Mouse (Mus musculus): Measurements from ENCODE around the gene Iqschfp.

The Iqschfp gene

DNA sequence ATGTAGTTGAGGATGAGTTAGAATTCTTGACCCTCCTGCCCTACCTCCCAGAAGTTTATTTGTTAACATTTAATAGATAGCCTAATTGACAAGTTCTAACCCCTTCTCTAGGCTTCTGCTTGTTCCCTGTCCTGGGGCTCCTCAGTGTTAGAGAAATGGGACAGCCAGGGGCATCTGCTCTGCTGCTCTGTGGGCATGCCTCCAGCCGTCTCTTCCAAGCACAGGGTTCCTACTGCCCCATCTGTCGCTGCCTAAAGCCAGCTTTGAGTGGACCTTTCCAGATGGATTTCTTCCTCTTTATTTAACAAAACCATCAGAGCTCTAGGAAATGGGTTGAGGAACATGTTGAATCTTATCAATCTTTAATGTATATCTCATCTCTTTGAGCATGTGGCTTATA is 529.8 kb downstream of the Iqschfp start:
- DNase-seq (ENCODE audit: low read depth, low spot score) = no peak

- no peak for DNase-seq (ENCODE audit: low read depth, low spot score)
These were observed 536.0 kb downstream of the Iqschfp start for GRCm38 (mm10) chr3:68428081-68428480.

GRCm38 (mm10) chr3:68434435-68434834 is 542.4 kb downstream of the Iqschfp start:
- no peak for DNase-seq (ENCODE audit: low read depth, low spot score)

GRCm38 (mm10) chr3:68434897-68435296 is 542.9 kb downstream of the Iqschfp start:
- no peak for DNase-seq (ENCODE audit: low read depth, low spot score)

DNA sequence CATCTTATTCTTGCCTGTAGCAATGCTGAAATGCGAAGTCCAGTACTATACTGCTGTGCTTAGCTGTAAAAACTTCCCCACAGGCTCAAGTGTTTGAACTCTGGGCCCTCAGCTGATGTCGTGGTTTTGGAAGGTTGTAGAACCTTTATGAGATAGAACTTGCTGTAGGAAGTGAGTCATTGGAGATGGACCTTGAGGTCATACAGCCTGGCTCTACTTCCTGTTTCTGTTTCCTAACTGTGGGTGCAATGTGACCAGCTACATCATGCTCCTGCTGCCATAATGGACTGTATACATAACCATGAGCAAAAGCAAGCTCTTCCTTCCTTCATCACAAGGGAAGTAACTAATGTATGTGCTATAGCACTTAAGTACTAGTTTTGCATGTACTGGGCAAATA is 556.4 kb downstream of the Iqschfp start:
- no peak for DNase-seq (ENCODE audit: low read depth, low spot score)

DNA sequence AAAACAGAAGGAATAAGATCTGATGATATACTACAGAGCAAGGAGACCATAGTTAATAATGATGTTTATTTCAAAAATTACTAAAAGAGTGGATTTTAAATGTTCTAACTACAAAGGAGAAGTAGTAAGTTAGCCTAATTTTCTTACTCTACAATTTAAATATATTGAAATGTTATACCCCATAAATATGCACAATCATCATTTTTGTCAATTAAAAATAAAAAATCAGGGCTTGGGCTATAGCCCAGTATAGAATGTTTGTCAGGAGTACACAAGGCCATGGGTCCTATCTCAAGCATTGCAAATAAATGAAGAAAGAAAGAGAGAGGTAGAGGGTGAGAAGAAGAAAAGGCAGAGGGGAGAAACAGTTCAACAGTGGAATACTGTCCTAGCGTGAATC is 559.6 kb downstream of the Iqschfp start:
- no peak for DNase-seq (ENCODE audit: low read depth, low spot score)

DNA sequence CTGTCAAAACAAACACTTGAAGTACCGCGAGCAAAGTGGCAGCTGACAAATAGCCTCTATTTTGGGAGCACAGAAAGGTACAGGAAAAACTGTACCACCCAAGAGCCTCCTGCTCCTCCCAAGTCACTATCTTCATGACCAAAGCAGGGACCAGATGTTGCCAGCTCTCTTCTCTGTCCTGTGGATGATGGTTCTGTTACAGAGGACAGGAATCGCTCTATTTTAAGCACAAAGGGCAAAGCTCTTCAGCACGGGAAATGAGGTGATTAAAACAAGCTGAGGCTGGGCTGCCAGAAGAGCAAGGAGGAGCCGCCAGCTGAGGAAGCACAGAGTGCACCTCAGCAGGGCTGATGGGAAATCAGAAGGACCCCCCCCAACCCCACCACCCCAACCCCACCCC is 561.2 kb downstream of the Iqschfp start:
- no peak for DNase-seq (ENCODE audit: low read depth, low spot score)

DNA sequence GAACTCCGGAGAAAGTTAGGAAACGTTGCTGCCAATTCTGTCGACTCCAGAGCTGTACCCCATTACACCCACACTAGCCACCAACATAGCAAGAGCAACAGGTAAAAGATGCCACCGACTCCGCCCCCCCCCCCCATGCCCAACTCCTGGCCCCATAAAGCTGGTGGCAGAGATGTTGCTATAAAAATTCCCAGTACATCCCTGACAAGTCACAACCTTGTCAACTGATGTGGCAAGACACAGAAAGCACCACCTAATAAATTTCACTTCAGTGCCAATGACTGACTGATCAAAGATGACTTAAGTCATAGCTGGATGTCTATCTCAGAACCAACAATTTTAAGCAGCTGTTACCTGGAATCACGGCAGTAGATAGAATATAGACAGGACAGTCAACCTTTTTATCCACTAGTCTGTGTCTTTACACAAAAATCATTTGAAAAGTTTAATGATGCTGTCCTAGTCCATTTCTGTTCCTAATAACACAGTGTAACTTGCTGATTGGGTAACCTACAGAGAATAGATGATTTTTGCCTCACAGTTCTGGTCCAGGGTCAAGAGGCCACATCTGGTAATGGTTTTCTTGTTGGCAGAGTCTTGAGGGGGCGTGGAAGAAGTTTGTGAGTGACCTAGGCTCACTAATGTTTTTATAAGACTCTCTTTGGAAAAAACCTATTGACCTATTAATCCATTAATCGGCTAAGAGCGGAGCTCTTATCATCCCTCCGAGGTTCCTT is 561.9 kb downstream of the Iqschfp start:
- DNase-seq (ENCODE audit: low read depth, low spot score) = no peak

- DNase-seq (ENCODE audit: low read depth, low spot score) = no peak
These were observed 574.6 kb downstream of the Iqschfp start for GRCm38 (mm10) chr3:68466643-68467042.

- DNase-seq (ENCODE audit: low read depth, low spot score) = no peak
These were observed 576.1 kb downstream of the Iqschfp start for GRCm38 (mm10) chr3:68467941-68468687.

GRCm38 (mm10) chr3:68469643-68470042 is 577.6 kb downstream of the Iqschfp start:
- DNase-seq (ENCODE audit: low read depth, low spot score) = no peak

- DNase-seq (ENCODE audit: low read depth, low spot score) = no peak
These were observed 578.0 kb downstream of the Iqschfp start for GRCm38 (mm10) chr3:68470061-68470460.

GRCm38 (mm10) chr3:68470622-68471021 is 578.6 kb downstream of the Iqschfp start:
- DNase-seq (ENCODE audit: low read depth, low spot score) = no peak

GRCm38 (mm10) chr3:68476336-68476735 is 584.3 kb downstream of the Iqschfp start:
- no peak for DNase-seq (ENCODE audit: low read depth, low spot score)

GRCm38 (mm10) chr3:68477478-68477877 is 585.4 kb downstream of the Iqschfp start:
- no peak for DNase-seq (ENCODE audit: low read depth, low spot score)

GRCm38 (mm10) chr3:68479266-68479665 is 587.2 kb downstream of the Iqschfp start:
- no peak for DNase-seq (ENCODE audit: low read depth, low spot score)

DNA sequence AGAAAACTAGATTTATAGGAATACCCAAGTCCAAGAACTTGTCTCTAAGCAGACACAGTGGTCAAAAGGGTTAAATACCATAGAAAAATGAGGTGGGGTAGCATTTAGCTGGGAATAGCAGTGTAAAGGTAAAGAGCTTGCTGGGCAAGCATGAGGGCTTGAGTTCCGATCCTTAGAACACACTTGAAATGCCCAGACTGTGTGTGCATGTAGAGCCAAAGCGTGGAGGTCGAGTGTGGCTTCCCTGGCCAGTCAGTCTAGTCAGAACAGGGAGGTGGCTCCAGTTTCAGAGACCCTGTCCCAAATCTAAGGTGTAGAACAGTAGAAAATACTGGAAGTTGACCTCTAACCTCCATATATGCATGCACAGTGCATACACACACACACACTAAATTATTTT is 591.5 kb downstream of the Iqschfp start:
- DNase-seq (ENCODE audit: low read depth, low spot score) = no peak

DNA sequence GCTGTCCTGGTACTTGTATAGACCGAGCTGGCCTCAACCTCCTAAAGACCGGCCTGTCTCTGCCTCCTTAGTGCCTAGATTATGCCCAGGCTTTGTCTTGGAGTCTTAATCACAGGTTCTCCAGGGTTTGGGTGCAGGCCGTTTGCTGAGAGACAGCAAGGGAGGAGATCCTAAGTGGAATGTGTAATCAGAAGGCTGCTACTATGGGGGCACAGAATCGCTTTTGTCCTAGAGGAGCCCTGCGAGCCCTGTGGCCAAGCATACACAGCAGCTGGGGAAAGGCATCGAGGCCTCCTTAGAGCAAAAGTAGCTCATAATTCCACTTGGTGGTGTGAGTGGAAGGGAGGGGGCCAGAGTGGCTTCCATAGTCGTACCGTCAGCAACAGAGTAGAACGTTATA is 592.0 kb downstream of the Iqschfp start:
- DNase-seq (ENCODE audit: low read depth, low spot score) = no peak

GRCm38 (mm10) chr3:68484561-68484960 is 592.5 kb downstream of the Iqschfp start:
- DNase-seq (ENCODE audit: low read depth, low spot score) = no peak

DNA sequence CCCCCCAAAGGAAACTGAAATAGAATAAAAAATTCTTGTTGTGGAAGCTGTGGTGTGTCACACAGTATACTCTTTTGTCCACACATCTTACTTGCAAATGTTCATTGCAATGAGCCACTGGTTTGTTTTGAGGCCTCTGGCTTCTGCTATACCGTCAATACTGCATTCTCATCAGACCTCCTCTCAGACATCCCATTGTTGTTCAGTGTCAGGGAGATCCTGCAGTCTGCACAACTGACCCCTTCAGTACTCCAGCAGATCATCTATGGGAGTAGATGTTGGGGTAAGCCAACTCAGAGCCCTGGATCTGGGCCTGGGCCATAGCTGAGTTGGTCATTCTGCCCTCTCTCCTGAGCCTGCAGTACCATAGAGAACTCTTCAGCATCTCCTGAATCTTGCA is 595.6 kb downstream of the Iqschfp start:
- no peak for DNase-seq (ENCODE audit: low read depth, low spot score)

DNA sequence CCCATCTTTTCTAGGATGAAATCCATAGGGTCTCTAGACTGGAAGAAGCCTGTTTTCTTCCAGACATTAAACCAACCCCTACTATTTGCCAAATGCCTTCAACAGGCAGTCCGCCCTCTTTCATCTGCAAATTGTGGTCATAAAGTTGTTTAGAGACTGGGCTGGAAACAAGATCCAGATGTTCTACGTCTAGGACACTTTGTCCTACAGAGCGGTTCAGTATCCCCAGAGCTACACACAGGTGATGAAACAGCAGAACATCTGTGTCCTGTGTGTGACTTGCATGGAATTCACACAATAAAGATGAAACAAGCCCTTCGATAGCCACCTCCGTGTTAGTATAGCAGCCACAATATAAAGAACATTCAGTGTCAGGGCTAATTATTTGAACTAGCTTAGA is 596.3 kb downstream of the Iqschfp start:
- DNase-seq (ENCODE audit: low read depth, low spot score) = no peak

GRCm38 (mm10) chr3:68491516-68491915 is 599.5 kb downstream of the Iqschfp start:
- no peak for DNase-seq (ENCODE audit: low read depth, low spot score)

GRCm38 (mm10) chr3:68492066-68492465 is 600.0 kb downstream of the Iqschfp start:
- DNase-seq (ENCODE audit: low read depth, low spot score) = no peak

Measured in retina, adult 2 months (tissue).